Mouse (Mus musculus) embryonic facial prominence, embryonic 11.5 days (tissue): ENCODE measurements around the gene Gm11111. TPM values are rescaled to one million over a fixed set of nuclear protein-coding genes. Genes with fewer than 3 reads are reported as not detected.

Experiments used
- ATAC-seq: fragments of 200-750 bp; cut with Nextera tagmentation; replicated peaks from 2 replicates; pipeline ENCODE4 v1.8.0; 2017; ENCODE audit warnings: low read depth; ENCODE audit not compliant: insufficient number of reproducible peaks, low FRiP score, low TSS enrichment
- DNase-seq: peaks from one replicate; pipeline ENCODE4 v3.0.0-alpha.2; 2015; ENCODE audit warnings: low spot score
- H3K27ac ChIP-seq: fragments of 300-500 bp; sonication (generic); replicated peaks from 2 replicates; pipeline ENCODE4 v1.5.1; 2014; ENCODE audit warnings: mild to moderate bottlenecking, low read depth, low read length, control low read depth
- H3K27me3 ChIP-seq: fragments of 300-500 bp; sonication (generic); 2 replicates; pipeline ENCODE4 v1.6.1; 2014; ENCODE audit warnings: mild to moderate bottlenecking, low read length, moderate library complexity, mixed read lengths; ENCODE audit not compliant: control insufficient read depth, insufficient read depth
- H3K36me3 ChIP-seq: fragments of 300-500 bp; sonication (generic); replicated peaks from 2 replicates; pipeline ENCODE4 v1.6.1; 2014; ENCODE audit warnings: low read depth, mild to moderate bottlenecking, low read length, moderate library complexity, mixed read lengths; ENCODE audit not compliant: control insufficient read depth, insufficient read depth
- H3K4me1 ChIP-seq: fragments of 300-500 bp; sonication (generic); 2 replicates; pipeline ENCODE4 v1.6.1; 2014; ENCODE audit warnings: low read length, mixed read lengths; ENCODE audit not compliant: control insufficient read depth, insufficient read depth
- H3K4me2 ChIP-seq: fragments of 300-500 bp; sonication (generic); 2 replicates; pipeline ENCODE4 v1.6.1; 2014; ENCODE audit warnings: low read depth, mild to moderate bottlenecking, control low read depth, low read length, moderate library complexity
- H3K4me3 ChIP-seq: fragments of 300-500 bp; sonication (generic); 2 replicates; pipeline ENCODE4 v1.5.1; 2014; ENCODE audit warnings: low read depth, low read length, control low read depth
- H3K9ac ChIP-seq: fragments of 300-500 bp; sonication (generic); replicated peaks from 2 replicates; pipeline ENCODE4 v1.6.1; 2014; ENCODE audit warnings: mild to moderate bottlenecking, control low read depth, low read length
- H3K9me3 ChIP-seq: fragments of 300-500 bp; sonication (generic); replicated peaks from 2 replicates; pipeline ENCODE4 v1.6.1; 2016; ENCODE audit warnings: mild to moderate bottlenecking, low read length, inconsistent platforms, mixed read lengths; ENCODE audit not compliant: control insufficient read depth
- WGBS: fragments of 180-500 bp; shearing (Covaris S2); extraction: QIAGEN DNeasy Blood & Tissue Kit; methylation state at CpG from one replicate; pipeline ENCODE4 v1.1.7; 2014; 5-methylcytosine and 5-hydroxymethylcytosine counted together
- polyA plus RNA-seq: library from polyadenylated mRNA; unstranded; fragments of >200 nt; fragmentation: Nextera tagmentation; extraction: Ambion mirVana; gene quantifications from 2 replicates; pipeline ENCODE4 v1.2.1, GENCODE M21; 2014

The Gm11111 gene
- polyA plus RNA-seq, 1 experiment from 2014 or later, result not detected

DNA sequence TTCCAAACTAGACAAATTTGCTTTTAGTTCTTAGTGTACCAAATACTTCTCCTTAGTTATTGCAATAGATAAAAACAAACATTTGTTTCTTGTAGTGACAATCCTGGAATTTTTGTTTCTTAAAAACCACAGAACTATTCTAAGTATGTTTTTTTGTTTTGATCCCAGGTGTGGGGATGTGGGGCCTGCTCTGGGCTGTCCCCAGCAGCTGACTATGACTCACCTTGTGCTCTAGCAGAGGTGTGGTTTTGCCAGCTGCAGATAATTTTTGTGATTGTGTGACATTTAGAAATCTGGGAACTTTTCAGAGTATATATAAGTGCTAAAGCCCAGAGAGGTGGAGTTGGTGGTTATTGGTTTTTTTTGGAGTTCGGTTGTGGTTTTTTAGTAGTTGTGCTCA, 1.6 kb upstream of the Gm11111 start:
- Histone ChIP-seq H3K4me2 (no peak overlapping the region), H3K4me3 (no peak overlapping the region), H3K36me3 (no peaks in the 10 kb centered on the region), H3K9me3 (no peaks in the 10 kb centered on the region), H3K27ac (no peak overlapping the region), H3K4me1 (no peaks in the 10 kb centered on the region), H3K9ac (no peak overlapping the region), H3K27me3 (no peaks in the 10 kb centered on the region)
- ATAC-seq (no peak), DNase-seq (no peak)
- 82% methylated on average over 1 of the region's 1 CpGs for WGBS

DNA sequence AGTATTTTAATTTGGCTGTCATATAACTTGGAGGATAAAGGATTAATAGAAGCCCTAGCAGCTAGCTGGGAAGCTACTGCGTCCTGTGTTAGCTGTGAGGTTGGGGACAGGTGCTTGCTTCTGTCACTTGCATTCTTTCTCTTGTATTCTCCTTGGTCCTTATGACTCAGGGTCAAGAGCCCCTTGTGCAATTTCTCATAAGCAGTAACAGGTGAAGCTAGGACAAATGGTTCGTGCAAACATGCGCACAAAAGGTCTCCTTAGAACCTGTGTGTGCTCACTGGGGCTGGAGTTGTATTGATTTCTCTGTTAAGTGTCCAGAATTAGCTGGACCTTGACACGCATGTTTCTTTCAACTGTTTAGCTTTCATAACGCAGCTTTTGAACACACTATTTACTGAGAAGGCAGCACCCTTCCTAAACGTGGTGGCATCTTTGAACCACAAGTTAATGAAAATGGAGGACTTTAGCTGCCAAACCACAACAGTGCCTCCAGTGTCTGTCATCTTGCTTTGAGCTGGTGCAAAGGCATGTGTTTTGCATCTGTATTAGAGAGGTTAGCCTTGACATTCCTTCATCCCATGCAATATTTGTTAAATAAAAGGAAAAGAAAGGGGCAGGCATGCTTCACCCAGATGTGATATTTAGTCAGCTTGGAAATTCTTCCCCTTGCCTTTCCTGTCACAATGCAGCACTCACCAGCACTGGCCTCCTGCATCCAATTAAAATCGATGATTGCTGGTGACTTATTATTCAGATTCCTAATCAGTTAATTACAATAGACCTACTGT, 511 bp downstream of the Gm11111 start:
- Histone ChIP-seq H3K4me2 (no peak overlapping the region), H3K4me1 (no peaks in the 10 kb centered on the region), H3K4me3 (no peak overlapping the region), H3K27me3 (no peaks in the 10 kb centered on the region), H3K27ac (no peak overlapping the region), H3K9ac (no peak overlapping the region), H3K9me3 (no peaks in the 10 kb centered on the region), H3K36me3 (no peaks in the 10 kb centered on the region)
- ATAC-seq (no peak), DNase-seq (peak; percentile 59)
- 51% methylated on average over 7 of the region's 7 CpGs for WGBS

DNA sequence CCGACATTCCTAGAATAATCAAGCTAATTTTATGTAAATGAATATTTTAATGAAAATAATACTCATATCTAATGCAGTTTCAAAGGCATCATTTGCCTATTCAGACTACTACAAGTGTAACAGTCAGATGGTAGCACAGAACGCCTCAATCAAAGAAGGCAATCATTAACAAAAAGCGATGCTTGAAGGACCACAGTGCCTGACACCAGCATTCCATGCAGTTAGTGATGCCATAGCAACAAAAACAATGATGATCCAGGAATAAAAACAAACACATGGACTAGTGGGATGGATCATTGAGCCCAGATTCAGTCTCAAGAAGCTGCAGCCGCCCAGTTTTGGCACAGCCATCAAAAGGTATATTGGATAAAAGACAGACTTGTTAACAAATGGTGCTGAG, 8.8 kb downstream of the Gm11111 start:
- DNase-seq, result no peak
- H3K9ac ChIP-seq, result no peak overlapping the region
- H3K27ac ChIP-seq, result no peak overlapping the region
- no peaks in the 10 kb centered on the region for H3K9me3 ChIP-seq
- H3K27me3 ChIP-seq, result no peaks in the 10 kb centered on the region
- H3K4me2 ChIP-seq, result no peak overlapping the region
- 81% methylated on average over 4 of the region's 4 CpGs for WGBS
- ATAC-seq, result no peak
- H3K4me1 ChIP-seq, result no peaks in the 10 kb centered on the region
- no peak overlapping the region for H3K4me3 ChIP-seq
- H3K36me3 ChIP-seq, result no peaks in the 10 kb centered on the region

- WGBS, result 77% methylated on average over 9 of the region's 9 CpGs
- no peak overlapping the region for H3K4me3 ChIP-seq
- no peak overlapping the region for H3K4me2 ChIP-seq
- no peaks in the 10 kb centered on the region for H3K9me3 ChIP-seq
- ATAC-seq (no peak), DNase-seq (no peak)
- H3K9ac ChIP-seq, result no peak overlapping the region
- H3K27me3 ChIP-seq, result no peaks in the 10 kb centered on the region
- H3K27ac ChIP-seq, result no peak overlapping the region
- H3K4me1 ChIP-seq, result no peaks in the 10 kb centered on the region
- no peaks in the 10 kb centered on the region for H3K36me3 ChIP-seq
These were observed 10.3 kb downstream of the Gm11111 start for GRCm38 (mm10) chr5:98562806-98563205.

DNA sequence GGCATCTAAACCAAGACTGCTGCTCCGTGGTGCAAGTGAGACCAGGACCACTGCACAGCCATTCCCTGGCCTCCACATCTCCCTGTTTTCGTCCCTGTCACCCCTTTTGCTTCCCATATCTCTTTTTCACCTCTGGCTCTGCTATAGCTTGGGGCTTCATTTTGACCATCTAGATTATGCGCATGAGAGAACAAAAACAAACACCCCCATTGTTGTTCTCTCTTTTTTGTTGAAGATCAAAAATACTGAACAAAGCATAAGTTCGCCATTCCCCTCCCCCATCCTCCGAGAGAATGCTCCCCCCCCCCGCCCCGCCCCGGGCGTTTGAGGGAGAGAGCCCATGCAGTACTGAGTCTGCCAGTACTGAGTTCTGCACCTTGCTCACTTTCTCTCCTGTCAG, 11.3 kb downstream of the Gm11111 start:
- Histone ChIP-seq H3K9ac (no peak overlapping the region), H3K36me3 (no peaks in the 10 kb centered on the region), H3K4me1 (no peaks in the 10 kb centered on the region), H3K4me3 (no peak overlapping the region), H3K27me3 (no peaks in the 10 kb centered on the region), H3K27ac (no peak overlapping the region), H3K4me2 (no peak overlapping the region), H3K9me3 (no peaks in the 10 kb centered on the region)
- WGBS, result 63% methylated on average over 9 of the region's 9 CpGs
- DNase-seq (no peak), ATAC-seq (no peak)

DNA sequence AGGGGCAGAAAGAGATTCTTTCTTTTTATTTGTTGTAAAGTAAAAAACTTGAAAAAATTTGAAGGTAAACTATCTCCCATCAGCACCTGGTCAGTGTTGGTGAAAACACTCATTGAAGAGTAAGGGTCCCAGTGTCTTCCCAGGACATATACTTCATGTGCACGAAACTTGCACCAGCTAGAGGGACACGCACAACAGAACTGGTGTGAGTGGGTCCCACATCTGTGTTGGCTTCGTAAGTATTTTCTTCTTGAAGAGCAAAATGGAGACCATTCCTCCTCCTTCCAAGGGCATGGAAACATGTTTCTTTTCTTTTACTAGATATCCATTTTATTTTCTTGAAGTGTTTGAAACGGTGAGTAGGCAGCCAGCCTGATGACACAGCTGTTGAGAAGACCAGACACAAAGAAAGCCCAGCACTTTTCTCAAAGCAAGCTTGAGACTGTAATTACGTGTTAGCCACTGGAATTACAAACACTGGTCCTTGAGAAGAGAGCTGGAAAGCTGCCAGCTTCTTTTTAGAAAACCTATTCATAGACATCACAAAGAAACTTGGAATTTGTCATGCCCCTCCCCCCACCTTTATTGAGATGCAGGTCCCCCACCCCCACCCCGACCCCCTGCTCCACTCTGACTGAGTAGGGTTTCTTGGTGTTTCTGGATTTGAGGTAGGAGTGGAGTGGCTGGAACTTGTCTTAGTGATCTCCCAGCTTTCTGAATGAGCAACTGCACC, 14.1 kb downstream of the Gm11111 start:
- Histone ChIP-seq H3K27ac (no peak overlapping the region), H3K4me2 (no peak overlapping the region)
- 43% methylated on average over 6 of the region's 6 CpGs for WGBS

GRCm38 (mm10) chr5:98568481-98568880, 16.0 kb downstream of the Gm11111 start:
- H3K4me1 ChIP-seq, result no peaks in the 10 kb centered on the region
- ATAC-seq (no peak), DNase-seq (no peak)
- H3K4me2 ChIP-seq, result no peak overlapping the region
- no peaks in the 10 kb centered on the region for H3K9me3 ChIP-seq
- H3K4me3 ChIP-seq, result no peak overlapping the region
- no peaks in the 10 kb centered on the region for H3K27me3 ChIP-seq
- no peak overlapping the region for H3K9ac ChIP-seq
- H3K27ac ChIP-seq, result no peak overlapping the region
- 85% methylated on average over 4 of the region's 4 CpGs for WGBS
- H3K36me3 ChIP-seq, result no peaks in the 10 kb centered on the region

More for the DNA sequence above, 14.1 kb downstream of the Gm11111 start:
- Histone ChIP-seq H3K9me3 (no peaks in the 10 kb centered on the region), H3K36me3 (no peaks in the 10 kb centered on the region), H3K4me3 (no peak overlapping the region), H3K4me1 (no peaks in the 10 kb centered on the region), H3K27me3 (no peaks in the 10 kb centered on the region), H3K9ac (no peak overlapping the region)
- DNase-seq (peak; percentile 72), ATAC-seq (peak; percentile 83)

- ATAC-seq (no peak), DNase-seq (no peak)
- Histone ChIP-seq H3K4me3 (no peak overlapping the region), H3K27ac (no peak overlapping the region), H3K27me3 (no peaks in the 10 kb centered on the region), H3K4me1 (no peaks in the 10 kb centered on the region), H3K4me2 (no peak overlapping the region), H3K9ac (no peak overlapping the region), H3K36me3 (no peaks in the 10 kb centered on the region), H3K9me3 (no peaks in the 10 kb centered on the region)
- 68% methylated on average over 3 of the region's 3 CpGs for WGBS
These were observed 16.6 kb downstream of the Gm11111 start for GRCm38 (mm10) chr5:98569029-98569513.
